Mouse (Mus musculus): ENCODE measurements at regions not wholly inside any gene's neighbourhood (a gene's known extent, or its start where the extent isn't known, plus 50 kb on each side); places are given as distances from the start of the nearest gene placed in this dataset.

DNA sequence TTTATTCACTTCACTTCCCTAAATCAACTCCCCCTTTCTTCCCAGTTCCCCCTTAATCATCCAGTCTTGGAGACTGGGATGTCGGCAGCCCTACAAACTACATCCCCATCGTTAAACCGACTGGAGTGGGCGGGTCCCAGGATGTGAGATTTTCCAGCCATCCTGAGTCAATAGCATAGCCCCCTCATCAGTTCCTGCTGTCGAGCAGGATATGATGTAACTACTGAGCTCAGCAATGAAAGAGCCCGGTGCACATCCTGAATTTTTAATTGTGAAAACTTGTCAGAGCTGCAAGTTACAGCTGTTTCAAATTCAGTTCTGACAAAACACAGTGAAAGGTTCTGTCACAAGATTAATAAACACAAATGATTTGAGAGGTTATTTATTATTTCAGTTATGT lies 165.7 kb upstream of the Jade1 start:
- TF ChIP-seq CTCF (IDR thresholded peaks at IDR 0.05; ENCODE audit: low read depth, low read length): no peak
- TF ChIP-seq GATA1 (IDR thresholded peaks at IDR 0.05; ENCODE audit: borderline replicate concordance, low read length): no peak
